Mouse (Mus musculus) cerebral cortex, adult 2 months (tissue): ENCODE measurements around the gene Usp17lc.

Experiments
- WGBS: fragments of 180-500 bp; shearing (Covaris S2); methylation state at CpG from one replicate; pipeline ENCODE4 v1.1.7; 2018; 5-methylcytosine and 5-hydroxymethylcytosine counted together

The Usp17lc gene

DNA sequence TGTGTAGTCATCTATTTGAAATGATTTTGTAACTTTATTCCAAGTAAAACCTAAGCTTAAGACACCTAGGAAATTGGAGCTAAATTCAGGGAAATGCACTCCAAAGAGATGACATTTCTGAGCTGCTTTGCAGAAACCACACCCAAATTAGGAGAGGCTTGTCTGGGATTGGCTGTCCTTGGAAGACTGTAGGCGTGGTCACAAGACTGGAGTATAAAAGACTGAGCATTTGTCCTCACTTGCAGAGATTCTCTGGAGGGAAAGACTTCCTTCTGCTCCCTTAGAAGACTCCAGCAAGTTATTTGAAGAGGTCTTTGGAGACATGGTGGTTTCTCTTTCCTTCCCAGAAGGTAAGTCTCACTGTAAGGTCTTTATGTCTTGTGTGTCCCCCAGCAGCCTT is at the start of gene Usp17lc:
Gene Usp17lc (plus strand): TSS at position 301 of the 400 bp plus-strand sequence.
- WGBS, result 63% methylated on average over 1 of the region's 1 CpGs

GRCm38 (mm10) chr7:103386077-103386476 is 28.8 kb upstream of the Usp17lc start, which contains the start of gene Olfr603:
Gene Olfr603, minus strand, starts transcription at chr7:103386177.

GRCm38 (mm10) chr7:103398981-103399380 is 15.9 kb upstream of the Usp17lc start:
- 21% methylated on average over 1 of the region's 1 CpGs for WGBS

DNA sequence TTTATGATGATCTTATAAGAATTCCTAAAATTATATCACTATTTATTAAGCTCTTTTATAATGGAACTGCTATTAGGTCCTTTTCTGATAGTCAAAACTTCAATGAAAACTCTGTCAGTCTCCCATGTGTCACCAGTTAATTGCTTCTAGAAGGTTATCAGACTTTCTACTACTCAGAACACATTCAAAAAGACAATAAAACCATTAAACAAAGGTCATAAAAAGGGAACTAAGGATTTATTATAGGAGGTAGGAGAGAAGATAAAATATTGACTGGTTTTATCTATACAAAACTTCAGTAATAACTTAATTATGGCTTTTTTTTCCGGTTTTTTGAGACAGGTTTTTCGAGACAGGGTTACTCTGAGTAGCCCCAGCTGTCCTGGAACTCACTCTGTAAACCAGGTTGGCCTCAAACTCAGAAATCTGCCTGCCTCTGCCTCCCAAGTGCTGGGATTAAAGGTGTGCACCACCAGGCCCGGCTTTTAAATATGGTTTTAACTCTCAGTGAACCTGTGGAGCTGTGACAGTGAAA is 8.3 kb upstream of the Usp17lc start:
- 67% methylated on average over 3 of the region's 3 CpGs for WGBS

GRCm38 (mm10) chr7:103445339-103445738 is 30.5 kb downstream of the Usp17lc start, which contains the start of gene Olfr605:
Gene Olfr605, minus strand, starts transcription at chr7:103445439.
- 91% methylated on average over 1 of the region's 1 CpGs for WGBS

DNA sequence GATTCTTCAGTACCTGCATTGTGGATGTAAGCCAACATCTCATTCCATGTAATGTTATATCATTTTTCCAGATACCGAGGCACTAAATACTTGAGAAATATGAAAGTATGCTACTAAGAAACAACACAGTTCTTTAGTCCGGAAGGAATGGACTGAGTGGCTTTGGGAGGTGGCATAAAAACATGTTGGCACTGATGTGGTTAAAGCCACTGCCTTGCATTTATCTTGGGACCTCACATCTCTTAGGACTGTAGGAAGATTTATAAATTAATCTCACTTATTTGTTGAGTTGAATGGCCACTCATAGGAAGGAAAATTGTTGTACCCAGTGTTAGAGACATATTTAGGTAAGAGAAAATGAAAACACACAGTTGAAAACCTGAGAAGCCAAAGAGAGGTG is 33.9 kb downstream of the Usp17lc start, which contains the start of gene Olfr606:
Gene Olfr606 (plus strand): TSS at position 301 of the 400 bp plus-strand sequence.
- WGBS, result 90% methylated on average over 2 of the region's 2 CpGs

DNA sequence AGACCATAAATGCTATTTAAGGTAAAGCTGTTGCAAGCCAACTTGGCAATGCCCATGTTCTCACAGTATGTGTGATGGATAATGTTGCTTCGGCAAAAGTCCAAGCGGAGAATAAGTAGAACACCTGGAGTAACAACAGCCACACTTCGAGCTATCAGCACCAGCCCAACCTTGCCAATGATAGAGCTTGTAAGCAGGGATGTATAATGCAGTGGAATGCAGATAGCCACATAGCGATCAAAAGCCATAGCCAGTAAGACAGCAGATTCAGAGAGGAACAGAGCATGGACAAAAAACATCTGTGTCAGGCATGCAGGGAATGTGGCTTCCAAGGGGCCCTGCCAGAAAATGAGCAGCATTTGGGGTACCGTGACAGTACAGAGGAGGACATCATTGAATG is 45.7 kb downstream of the Usp17lc start:
- WGBS, result 92% methylated on average over 5 of the region's 5 CpGs
